Mouse (Mus musculus): Measurements from ENCODE around the gene Lrrk1. TPM values are rescaled to one million over a fixed set of nuclear protein-coding genes. Genes with fewer than 3 reads are reported as not detected.

Lrrk1 gene
- polyA plus RNA-seq, 1 experiment from 2014 or later = 19.5 TPM

GRCm38 (mm10) chr7:66282265-66282664 lies 105.9 kb downstream of the Lrrk1 start:
- WGBS = 72% methylated on average over 12 of the region's 12 CpGs
- Histone ChIP-seq H3K4me2 (ENCODE audit: low read depth, low read length) (no peak overlapping the region), H3K36me3 (ENCODE audit: control insufficient read depth, insufficient read depth, low read length) (peaks cover 11% of the 10 kb centered on the region; the same call in 1 of the 2 replicates), H3K27me3 (ENCODE audit: control insufficient read depth, insufficient read depth, low read length) (no peaks in the 10 kb centered on the region), H3K4me3 (replicated peaks; ENCODE audit: low read length) (no peak overlapping the region), H3K4me1 (ENCODE audit: control insufficient read depth, insufficient read depth, low read length) (no peaks in the 10 kb centered on the region), H3K27ac (ENCODE audit: low read length) (no peak overlapping the region), H3K9ac (ENCODE audit: low read length) (no peak overlapping the region), H3K9me3 (replicated peaks; ENCODE audit: control insufficient read depth, low read length) (no peaks in the 10 kb centered on the region)
- no peak for ATAC-seq (ENCODE audit: insufficient read depth, low FRiP score)

- H3K9me3 ChIP-seq (replicated peaks; ENCODE audit: control insufficient read depth, low read length) = no peaks in the 10 kb centered on the region
- no peak overlapping the region for H3K4me3 ChIP-seq (replicated peaks; ENCODE audit: low read length)
- H3K27ac ChIP-seq (ENCODE audit: low read length) = no peak overlapping the region
- no peak for ATAC-seq (ENCODE audit: insufficient read depth, low FRiP score)
- H3K9ac ChIP-seq (ENCODE audit: low read length) = no peak overlapping the region
- no peaks in the 10 kb centered on the region for H3K4me1 ChIP-seq (ENCODE audit: control insufficient read depth, insufficient read depth, low read length)
- H3K27me3 ChIP-seq (ENCODE audit: control insufficient read depth, insufficient read depth, low read length) = no peaks in the 10 kb centered on the region
- no peak overlapping the region for H3K4me2 ChIP-seq (ENCODE audit: low read depth, low read length)
- peaks cover 10% of the 10 kb centered on the region; the same call in 1 of the 2 replicates for H3K36me3 ChIP-seq (ENCODE audit: control insufficient read depth, insufficient read depth, low read length)
- 84% methylated on average over 3 of the region's 3 CpGs for WGBS
Observed at GRCm38 (mm10) chr7:66278001-66278400, 110.1 kb downstream of the Lrrk1 start.

- H3K27ac ChIP-seq (ENCODE audit: low read length) = no peak overlapping the region
- H3K27me3 ChIP-seq (ENCODE audit: control insufficient read depth, insufficient read depth, low read length) = no peaks in the 10 kb centered on the region
- ATAC-seq (ENCODE audit: insufficient read depth, low FRiP score) = no peak
- peaks cover 12% of the 10 kb centered on the region; the same call in 1 of the 2 replicates for H3K36me3 ChIP-seq (ENCODE audit: control insufficient read depth, insufficient read depth, low read length)
- no peak overlapping the region for H3K4me3 ChIP-seq (replicated peaks; ENCODE audit: low read length)
- 92% methylated on average over 5 of the region's 5 CpGs for WGBS
- H3K9ac ChIP-seq (ENCODE audit: low read length) = no peak overlapping the region
- H3K9me3 ChIP-seq (replicated peaks; ENCODE audit: control insufficient read depth, low read length) = no peaks in the 10 kb centered on the region; the same call in 1 of the 2 replicates
- H3K4me1 ChIP-seq (ENCODE audit: control insufficient read depth, insufficient read depth, low read length) = no peaks in the 10 kb centered on the region
- no peak overlapping the region for H3K4me2 ChIP-seq (ENCODE audit: low read depth, low read length)
Observed at GRCm38 (mm10) chr7:66273494-66273893, 114.7 kb downstream of the Lrrk1 start.

DNA sequence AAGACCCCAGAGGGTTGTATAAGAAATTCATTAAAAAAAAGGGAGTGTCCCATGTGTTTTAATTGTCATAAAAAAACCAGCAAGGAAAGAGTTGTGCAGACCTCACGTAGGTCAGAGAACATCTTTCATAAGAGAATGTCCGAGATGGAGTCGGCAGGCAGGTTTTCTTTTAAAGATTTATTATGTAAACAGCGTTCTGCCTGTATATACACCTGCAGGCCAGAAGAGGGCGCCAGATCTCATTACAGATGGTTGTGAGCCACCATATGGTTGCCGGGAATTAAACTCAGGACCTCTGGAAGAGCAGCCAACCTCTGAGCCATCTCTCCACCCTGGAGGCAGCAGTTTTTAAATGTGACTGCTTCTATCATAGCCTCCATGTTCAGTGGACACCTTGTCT lies 116.9 kb downstream of the Lrrk1 start:
- 65% methylated on average over 6 of the region's 6 CpGs for WGBS
- Histone ChIP-seq H3K27me3 (ENCODE audit: control insufficient read depth, insufficient read depth, low read length) (no peaks in the 10 kb centered on the region), H3K36me3 (ENCODE audit: control insufficient read depth, insufficient read depth, low read length) (peaks cover 12% of the 10 kb centered on the region; the same call in 1 of the 2 replicates), H3K9me3 (replicated peaks; ENCODE audit: control insufficient read depth, low read length) (no peaks in the 10 kb centered on the region; the same call in 1 of the 2 replicates), H3K9ac (ENCODE audit: low read length) (no peak overlapping the region), H3K4me1 (ENCODE audit: control insufficient read depth, insufficient read depth, low read length) (no peaks in the 10 kb centered on the region), H3K4me3 (replicated peaks; ENCODE audit: low read length) (no peak overlapping the region), H3K4me2 (ENCODE audit: low read depth, low read length) (no peak overlapping the region), H3K27ac (ENCODE audit: low read length) (no peak overlapping the region)
- ATAC-seq (ENCODE audit: insufficient read depth, low FRiP score) = no peak

DNA sequence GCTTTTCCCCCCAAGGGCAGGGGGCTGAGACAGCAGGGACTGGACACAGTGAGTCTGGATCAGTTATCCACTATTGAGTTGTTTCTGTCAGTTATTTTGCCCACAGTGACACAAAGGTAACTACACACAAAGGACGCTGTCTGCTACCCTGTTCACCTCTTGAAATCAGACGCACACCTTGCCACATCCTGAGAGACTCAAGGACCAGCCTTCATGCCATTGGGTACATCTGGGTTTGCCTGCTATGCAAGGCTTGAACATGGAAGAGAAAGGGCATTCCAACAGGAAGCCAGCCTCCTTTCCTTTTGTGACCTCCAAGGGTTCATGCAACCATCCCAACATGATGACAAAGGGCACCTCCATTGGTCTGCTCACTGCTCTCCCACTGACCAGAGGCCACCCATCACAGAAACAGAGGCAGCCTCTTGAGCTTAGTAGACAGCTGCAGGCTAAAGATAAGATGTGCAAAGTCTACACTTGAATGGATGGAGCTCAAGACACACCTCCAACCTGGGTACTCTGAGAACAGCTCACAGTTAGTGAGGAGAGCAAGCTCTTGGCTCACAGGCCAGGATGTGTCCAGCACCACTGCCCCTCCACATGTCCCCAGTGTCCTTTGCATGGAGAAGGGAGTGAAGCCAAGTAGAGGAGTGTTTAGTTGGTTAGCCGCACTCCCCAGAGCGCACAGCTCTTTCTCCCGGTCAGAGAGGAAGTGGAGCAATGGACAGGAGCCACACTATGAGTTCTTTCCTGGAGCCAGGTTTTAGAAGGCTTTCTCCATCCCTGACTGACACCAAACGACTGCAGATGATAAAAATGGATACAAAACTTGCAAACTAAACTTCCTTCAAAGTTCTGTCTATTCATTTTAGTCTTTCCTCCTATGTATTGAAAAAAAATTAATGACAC lies 121.0 kb downstream of the Lrrk1 start:
- Histone ChIP-seq H3K4me2 (ENCODE audit: low read depth, low read length) (no peak overlapping the region), H3K27me3 (ENCODE audit: control insufficient read depth, insufficient read depth, low read length) (no peaks in the 10 kb centered on the region), H3K9me3 (replicated peaks; ENCODE audit: control insufficient read depth, low read length) (no peaks in the 10 kb centered on the region; the same call in 1 of the 2 replicates), H3K36me3 (ENCODE audit: control insufficient read depth, insufficient read depth, low read length) (peaks cover 6% of the 10 kb centered on the region; the same call in 1 of the 2 replicates), H3K4me3 (replicated peaks; ENCODE audit: low read length) (no peak overlapping the region), H3K27ac (ENCODE audit: low read length) (no peak overlapping the region), H3K4me1 (ENCODE audit: control insufficient read depth, insufficient read depth, low read length) (no peaks in the 10 kb centered on the region), H3K9ac (ENCODE audit: low read length) (no peak overlapping the region)
- ATAC-seq (ENCODE audit: insufficient read depth, low FRiP score) = no peak
- 86% methylated on average over 6 of the region's 6 CpGs for WGBS

DNA sequence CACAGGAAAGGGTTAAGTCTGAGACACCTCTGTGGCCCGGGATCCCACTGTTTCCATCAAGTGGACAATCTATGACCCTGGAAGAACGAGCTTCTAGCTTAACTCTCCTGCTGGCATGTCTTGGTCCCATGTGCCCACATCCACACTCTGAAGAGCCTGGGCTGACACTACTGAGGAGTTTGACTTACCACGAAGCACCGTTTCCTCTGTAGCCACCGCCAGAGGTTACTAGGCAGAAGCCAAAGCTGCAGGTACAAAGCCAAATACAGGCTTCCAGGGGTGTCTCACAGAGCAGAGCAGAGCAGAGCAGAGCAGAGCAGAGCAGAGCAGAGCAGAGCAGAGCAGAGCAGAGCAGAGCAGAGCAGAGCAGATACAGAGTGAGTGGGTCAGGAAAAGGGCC lies 124.7 kb downstream of the Lrrk1 start:
- Histone ChIP-seq H3K9me3 (replicated peaks; ENCODE audit: control insufficient read depth, low read length) (no peaks in the 10 kb centered on the region), H3K27ac (ENCODE audit: low read length) (no peak overlapping the region), H3K4me2 (ENCODE audit: low read depth, low read length) (no peak overlapping the region), H3K4me3 (replicated peaks; ENCODE audit: low read length) (no peak overlapping the region), H3K36me3 (ENCODE audit: control insufficient read depth, insufficient read depth, low read length) (no peaks in the 10 kb centered on the region; the same call in 1 of the 2 replicates), H3K9ac (ENCODE audit: low read length) (no peak overlapping the region), H3K4me1 (ENCODE audit: control insufficient read depth, insufficient read depth, low read length) (peaks cover 5% of the 10 kb centered on the region; the same call in 1 of the 2 replicates), H3K27me3 (ENCODE audit: control insufficient read depth, insufficient read depth, low read length) (no peaks in the 10 kb centered on the region)
- no peak for ATAC-seq (ENCODE audit: insufficient read depth, low FRiP score)
- WGBS = 76% methylated on average over 5 of the region's 5 CpGs

- 96% methylated on average over 13 of the region's 13 CpGs for WGBS
- Histone ChIP-seq H3K4me1 (ENCODE audit: control insufficient read depth, insufficient read depth, low read length) (peaks cover 8% of the 10 kb centered on the region; the same call in 1 of the 2 replicates), H3K27me3 (ENCODE audit: control insufficient read depth, insufficient read depth, low read length) (no peaks in the 10 kb centered on the region), H3K27ac (ENCODE audit: low read length) (no peak overlapping the region), H3K4me3 (replicated peaks; ENCODE audit: low read length) (no peak overlapping the region), H3K9ac (ENCODE audit: low read length) (no peak overlapping the region), H3K9me3 (replicated peaks; ENCODE audit: control insufficient read depth, low read length) (no peaks in the 10 kb centered on the region), H3K36me3 (ENCODE audit: control insufficient read depth, insufficient read depth, low read length) (no peaks in the 10 kb centered on the region; the same call in 1 of the 2 replicates), H3K4me2 (ENCODE audit: low read depth, low read length) (no peak overlapping the region)
- ATAC-seq (ENCODE audit: insufficient read depth, low FRiP score) = no peak
Observed at GRCm38 (mm10) chr7:66262570-66263156, 125.5 kb downstream of the Lrrk1 start.

DNA sequence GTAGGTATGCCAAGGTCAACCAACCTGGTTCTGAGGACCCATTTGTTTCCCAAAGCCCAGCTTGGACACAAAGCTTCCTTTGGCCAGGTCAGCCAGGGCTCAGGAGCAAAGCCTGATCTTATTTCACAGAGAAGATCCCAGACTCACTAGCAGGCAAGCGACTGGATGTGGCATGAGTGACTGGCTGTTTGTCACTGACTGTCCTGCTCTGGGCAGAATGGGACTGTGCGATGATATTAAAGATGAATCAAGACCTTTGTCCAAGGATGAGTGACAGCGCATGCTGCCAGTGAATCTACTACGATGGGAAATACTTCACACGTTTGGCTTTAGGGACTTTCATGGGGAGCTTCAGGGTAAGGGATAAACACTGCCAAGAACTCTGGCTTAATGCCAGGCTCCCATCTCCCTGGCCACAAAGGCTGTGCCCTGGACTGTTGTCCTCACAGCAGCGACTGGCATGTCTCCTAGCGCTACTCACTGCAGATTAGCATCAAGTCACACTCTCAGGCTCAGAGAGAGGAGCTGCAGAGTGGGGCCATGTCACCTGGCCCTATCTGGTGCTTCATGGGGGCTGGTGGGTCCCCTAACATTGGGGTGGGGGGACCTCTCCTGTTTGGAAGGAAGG lies 127.3 kb downstream of the Lrrk1 start:
- Histone ChIP-seq H3K27me3 (ENCODE audit: control insufficient read depth, insufficient read depth, low read length) (no peaks in the 10 kb centered on the region), H3K4me2 (ENCODE audit: low read depth, low read length) (no peak overlapping the region), H3K27ac (ENCODE audit: low read length) (no peak overlapping the region), H3K4me1 (ENCODE audit: control insufficient read depth, insufficient read depth, low read length) (peaks cover 8% of the 10 kb centered on the region; the same call in 1 of the 2 replicates), H3K36me3 (ENCODE audit: control insufficient read depth, insufficient read depth, low read length) (no peaks in the 10 kb centered on the region; the same call in 1 of the 2 replicates), H3K4me3 (replicated peaks; ENCODE audit: low read length) (no peak overlapping the region), H3K9me3 (replicated peaks; ENCODE audit: control insufficient read depth, low read length) (no peaks in the 10 kb centered on the region), H3K9ac (ENCODE audit: low read length) (no peak overlapping the region; the same call in 1 of the 2 replicates)
- WGBS = 74% methylated on average over 7 of the region's 7 CpGs
- no peak for ATAC-seq (ENCODE audit: insufficient read depth, low FRiP score)
